Mouse (Mus musculus) T-helper 17 cell (primary cell): Measurements from ENCODE around the gene Anapc2.

Experiments
- in situ Hi-C, 2 experiments: fragments of 300-600 bp; cut with MboI, MseI; formaldehyde crosslinking; loops; 1 replicate in 1 of 2; 2 replicates in 1 of 2; pipeline ENCODE4 v1.15.1; 2025; ENCODE audit warnings: high pct_unique_total_duplicates in 2 of 2

Gene Anapc2

DNA sequence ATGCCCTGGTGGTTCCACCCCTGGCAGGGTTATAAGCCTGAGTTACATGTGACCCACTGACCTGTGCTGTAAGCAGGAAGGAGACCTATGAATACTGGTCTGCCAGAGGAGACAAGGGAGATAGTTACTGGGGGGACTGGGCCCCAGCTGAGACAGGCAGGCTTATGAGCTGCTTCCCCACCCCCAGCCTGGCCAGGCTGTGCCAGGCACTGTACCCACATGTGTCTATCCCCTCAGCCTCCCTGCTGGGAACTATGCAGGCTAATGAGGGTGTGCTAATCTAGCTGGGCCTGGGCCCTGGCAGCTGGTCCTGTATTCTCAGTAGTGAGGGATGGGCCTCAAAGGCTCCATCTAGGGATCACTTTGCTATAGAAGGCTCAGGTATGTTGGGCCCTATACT lies 5.0 kb upstream of the Anapc2 start:
- in situ Hi-C loops, result no loop called here

DNA sequence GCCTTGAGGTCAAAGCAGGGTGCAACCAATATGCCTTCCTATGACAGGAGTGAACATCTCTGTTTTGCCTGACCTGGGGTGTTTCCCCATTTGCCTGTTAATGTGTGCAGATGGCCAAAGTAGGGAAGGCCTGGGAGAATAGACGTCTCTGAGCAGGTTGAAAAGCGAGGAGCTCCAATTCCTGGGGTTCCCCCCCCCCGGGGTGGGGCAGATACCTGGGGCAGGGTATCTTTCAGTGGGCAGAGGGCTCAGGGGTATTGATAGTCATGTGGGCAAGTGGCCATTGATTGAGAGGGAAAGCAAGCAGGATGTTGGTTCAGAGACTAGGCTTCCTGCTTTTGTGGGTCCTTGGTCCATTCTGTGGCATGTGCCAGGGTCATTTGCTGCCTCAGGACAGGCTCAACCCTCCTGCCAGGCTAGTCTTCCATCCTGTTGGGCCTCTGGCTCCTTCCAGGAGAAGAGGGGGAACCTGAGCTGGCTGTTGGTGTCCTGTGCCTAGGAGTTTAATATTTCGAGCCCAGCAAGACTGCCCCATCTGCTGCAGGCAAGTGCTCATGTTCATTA lies 4.5 kb upstream of the Anapc2 start:
- in situ Hi-C loops, result no loop called here

DNA sequence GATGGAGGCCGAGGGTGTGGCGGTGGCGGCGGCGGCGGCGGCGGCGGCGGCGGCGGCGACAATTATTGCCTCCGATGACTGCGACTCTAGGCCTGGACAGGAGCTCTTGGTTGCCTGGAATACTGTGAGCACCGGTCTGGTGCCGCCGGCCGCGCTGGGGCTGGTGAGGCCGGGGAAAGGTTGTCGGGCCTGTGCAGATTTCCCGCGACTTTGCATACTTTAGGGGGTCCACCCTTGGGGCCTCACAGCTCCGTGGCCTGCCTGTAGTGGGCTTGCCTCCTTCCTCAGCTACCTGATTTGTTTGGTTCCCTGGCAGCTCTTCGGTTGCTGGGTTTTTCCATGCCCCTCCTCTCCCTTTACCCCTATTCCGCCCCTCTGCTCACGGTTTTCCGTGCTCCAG lies 237 bp downstream of the Anapc2 start:
- in situ Hi-C loops, result loop anchor here (5.0 to 10.0 kb wide), 2 partner anchors 60 to 62 kb away; partner anchors contain the start of gene Man1b1 (in 2 of the 2)

- in situ Hi-C loops, result loop anchor here (5.0 to 10.0 kb wide), 2 partner anchors 59 to 62 kb away; partner anchors contain the start of gene Man1b1 (in 2 of the 2)
These were observed 732 bp downstream of the Anapc2 start for GRCm38 (mm10) chr2:25273010-25273409.

DNA sequence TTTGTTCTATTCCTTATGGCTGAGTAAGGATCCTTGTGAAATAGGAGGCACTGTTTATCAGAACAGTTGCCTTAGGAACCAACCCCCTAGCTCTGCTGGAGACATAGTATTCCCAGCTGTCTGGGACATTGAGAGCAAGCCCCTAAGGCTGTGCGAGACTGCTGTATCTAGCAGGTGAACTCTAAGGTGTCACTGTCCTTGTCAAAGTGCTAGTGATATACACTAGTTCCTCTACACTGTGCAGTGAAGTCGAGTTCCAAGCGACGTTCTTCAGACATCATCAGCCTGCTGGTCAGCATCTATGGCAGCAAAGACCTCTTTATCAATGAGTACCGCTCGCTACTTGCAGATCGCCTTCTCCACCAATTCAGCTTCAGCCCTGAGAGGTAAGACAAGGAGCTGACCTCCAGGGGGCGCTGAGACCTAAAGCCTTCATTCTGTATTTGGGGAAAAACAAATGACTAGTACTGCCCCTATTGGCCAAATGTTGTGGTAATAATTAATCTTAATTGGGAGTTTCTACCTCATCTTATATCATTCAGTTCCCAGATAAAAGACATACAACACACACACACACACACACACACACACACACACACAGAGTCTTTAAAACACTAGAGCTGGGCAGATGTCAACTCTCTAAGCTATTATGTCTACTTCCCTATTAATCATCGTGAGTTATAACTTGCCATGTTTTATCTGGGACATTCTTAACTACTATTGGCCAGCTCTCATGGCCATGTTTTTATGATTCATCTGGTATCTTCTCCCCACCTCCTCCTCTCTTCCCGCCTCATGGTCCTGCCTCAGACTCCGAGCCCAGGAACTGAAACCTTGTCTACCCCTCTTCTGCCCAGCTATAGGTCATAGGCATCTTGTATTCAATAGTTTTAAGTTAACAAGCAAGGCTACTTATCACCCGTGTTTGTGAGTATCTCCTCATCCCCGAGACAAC lies 6.9 kb downstream of the Anapc2 start:
- in situ Hi-C loops, result loop anchor here in 1 of 2 experiments (10.0 kb wide), 1 partner anchor 56 kb away; the partner anchor contains the start of gene Man1b1

DNA sequence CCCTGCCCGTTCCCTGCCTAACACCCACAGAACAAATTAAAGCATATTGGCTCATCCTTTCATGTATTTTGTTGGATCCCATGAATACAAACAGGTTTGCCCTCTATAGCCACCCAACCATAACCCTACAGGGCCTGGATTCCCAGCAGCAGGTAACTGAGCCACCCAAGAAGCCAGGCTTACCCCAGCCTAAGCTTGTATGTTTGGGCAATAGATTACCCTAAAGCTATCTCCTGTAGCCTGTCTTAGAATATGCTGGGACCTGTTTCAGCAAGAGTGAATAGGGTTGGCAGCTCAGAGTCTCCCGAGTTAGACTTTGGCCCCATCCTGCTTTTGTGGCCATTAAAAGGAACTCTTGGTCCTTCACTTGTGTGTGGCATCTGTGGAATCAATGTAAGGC lies 13.3 kb downstream of the Anapc2 start:
- in situ Hi-C loops, result no loop called here

DNA sequence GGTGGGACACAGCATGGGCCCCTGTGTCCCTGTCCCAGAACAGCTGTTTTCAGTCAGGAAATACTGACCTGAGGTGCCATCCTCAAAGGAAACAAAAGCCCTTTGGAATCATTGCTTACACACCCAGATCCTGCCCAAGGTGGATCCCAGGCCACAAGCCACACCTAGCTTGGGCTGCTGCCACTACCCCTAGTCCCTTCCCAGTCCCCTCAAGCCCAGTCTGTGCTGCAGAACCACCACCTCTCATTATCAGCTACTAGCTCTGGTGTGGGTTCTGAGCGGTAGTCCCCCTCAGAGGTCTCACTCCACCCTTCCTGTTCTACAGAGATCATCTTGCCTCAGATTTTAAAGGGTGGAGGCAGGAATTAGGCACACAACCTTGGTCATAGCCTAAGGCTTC lies 14.0 kb downstream of the Anapc2 start:
- in situ Hi-C loops, result no loop called here

GRCm38 (mm10) chr2:25286837-25287636 lies 14.8 kb downstream of the Anapc2 start:
- in situ Hi-C loops, result no loop called here

- in situ Hi-C loops, result no loop called here
These were observed 15.8 kb downstream of the Anapc2 start, which contains the start of gene Tmem210 for GRCm38 (mm10) chr2:25287927-25288649. Gene Tmem210, plus strand, starts transcription at chr2:25288145.

- in situ Hi-C loops, result no loop called here
These were observed 16.6 kb downstream of the Anapc2 start for GRCm38 (mm10) chr2:25288734-25289345.

DNA sequence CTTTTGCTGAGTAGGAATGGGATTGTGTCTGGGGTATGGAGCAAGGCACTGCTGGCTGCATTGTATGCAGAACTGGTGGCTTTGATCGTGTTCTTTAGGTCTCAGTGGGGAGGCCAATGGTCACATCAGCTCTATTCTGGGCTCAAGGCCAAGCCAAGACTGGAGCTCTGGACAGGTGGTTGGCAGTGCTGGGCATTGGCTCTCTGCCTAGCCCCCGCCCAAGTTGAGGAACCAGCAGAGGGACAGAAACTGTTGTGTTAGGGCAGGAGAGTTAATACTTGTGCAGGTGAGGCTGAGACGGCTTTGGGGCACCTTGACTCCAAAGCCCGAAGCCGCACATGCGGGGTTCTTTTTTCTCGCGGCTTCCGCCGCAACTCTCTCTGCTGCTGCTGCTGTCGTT lies 17.4 kb downstream of the Anapc2 start, which contains the start of gene Lrrc26:
TSS of gene Lrrc26 (plus strand) at position 265 of the 400 bp plus-strand sequence.
- in situ Hi-C loops, result no loop called here

DNA sequence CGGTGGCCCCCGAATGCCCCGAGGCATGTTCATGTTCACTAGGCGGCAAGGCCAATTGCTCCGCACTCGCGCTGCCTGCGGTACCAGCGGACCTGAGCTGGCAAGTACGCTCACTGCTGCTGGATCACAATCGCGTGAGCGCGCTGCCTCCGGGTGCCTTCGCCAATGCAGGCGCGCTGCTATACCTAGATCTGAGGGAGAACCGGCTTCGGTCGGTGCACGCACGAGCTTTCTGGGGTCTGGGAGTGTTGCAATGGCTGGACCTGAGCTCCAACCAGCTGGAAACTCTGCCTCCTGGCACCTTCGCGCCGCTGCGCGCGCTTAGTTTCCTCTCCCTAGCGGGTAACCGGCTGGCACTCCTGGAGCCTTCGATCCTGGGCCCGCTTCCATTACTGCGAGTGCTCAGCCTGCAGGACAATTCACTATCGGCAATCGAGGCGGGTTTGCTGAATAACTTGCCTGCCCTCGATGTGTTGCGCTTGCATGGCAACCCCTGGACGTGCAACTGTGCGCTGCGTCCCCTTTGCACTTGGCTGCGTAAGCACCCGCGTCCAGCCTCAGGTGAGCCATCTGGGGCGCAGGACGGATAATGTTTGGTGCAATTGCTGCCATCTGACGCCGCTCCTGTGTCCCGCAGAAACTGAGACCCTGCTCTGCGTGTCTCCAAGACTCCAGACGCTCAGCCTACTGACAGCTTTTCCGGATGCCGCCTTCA lies 18.0 kb downstream of the Anapc2 start:
- in situ Hi-C loops, result no loop called here

DNA sequence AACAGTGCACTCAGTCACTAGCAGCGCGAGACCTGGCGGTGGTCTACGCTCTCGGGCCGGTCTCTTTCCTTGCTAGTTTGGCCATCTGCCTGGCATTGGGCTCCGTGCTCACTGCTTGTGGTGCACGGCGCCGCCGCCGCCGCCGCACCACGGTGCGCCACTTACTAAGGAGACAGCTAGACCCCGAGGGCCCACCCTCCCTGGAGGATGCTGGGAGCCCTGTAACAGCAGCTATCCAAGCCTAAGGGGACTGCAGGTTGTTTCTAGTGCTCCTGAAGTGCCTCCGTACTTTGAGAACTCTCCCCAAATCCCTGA lies 18.5 kb downstream of the Anapc2 start:
- in situ Hi-C loops, result no loop called here

DNA sequence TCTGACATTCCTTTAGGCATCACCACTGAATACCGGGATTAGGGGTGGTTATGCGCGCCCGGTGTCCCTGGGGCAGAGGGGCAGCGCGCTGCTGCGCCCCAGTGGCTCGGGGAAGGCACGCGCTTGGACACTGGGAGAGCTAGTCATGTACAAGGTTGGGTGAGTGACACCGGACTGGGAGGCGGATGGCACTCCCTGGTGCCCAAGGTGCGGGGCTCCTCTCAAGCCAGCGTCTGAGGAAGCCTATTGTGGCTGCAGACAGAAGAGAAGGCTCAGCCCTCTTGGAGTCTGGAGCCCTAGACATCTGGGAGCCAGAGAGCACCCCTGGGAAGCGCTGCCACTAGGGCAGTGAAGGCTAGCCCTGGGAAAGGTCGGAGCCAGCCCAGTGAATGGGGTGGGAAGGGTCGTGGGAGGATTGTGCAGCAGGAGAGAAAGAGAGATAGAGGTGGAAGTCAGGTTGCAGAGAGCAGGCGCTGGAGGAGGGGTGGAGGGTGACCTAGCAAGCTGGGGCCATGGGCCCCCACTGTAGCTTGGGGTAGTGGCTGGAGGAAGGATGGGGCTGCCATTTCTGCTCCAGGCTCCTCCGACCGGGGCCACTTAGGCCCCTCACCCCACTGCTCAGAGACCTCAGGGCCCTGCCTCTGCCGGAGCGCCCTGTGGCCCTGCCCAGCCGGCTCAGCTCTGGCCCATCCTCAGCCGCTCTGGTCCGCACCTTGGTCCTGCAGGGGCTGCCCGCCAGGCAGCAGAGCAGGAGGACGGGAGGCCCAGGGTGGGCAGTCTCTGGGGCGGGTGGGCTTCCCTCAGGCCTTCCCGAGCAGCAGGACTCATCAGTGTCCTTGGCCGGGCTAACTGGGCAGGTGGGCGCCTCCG lies 19.1 kb downstream of the Anapc2 start:
- in situ Hi-C loops, result no loop called here

GRCm38 (mm10) chr2:25292054-25292544 lies 19.8 kb downstream of the Anapc2 start:
- in situ Hi-C loops, result no loop called here

DNA sequence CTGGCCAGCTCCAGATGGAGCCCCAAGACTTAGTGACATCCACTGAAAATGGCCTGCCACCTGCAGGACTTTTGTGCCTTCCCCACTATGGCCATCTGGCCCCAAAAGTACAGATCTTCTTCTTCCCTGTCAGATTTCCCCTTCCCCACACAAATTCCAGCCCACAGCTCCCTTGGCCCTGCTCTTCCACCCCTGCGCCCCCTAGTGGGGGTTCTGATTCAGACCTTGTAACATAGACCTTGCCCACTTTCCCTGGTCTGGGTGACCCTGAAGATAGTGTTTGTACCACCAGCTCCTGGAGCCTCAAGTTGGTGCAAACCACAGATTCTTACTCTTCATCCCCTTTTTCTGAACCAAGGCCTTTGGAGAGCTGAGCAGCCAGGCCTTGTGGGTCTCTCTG lies 20.6 kb downstream of the Anapc2 start:
- in situ Hi-C loops, result no loop called here

GRCm38 (mm10) chr2:25293706-25294105 lies 21.4 kb downstream of the Anapc2 start:
- in situ Hi-C loops, result no loop called here

- in situ Hi-C loops, result no loop called here
These were observed 24.8 kb downstream of the Anapc2 start for GRCm38 (mm10) chr2:25297093-25297492.

DNA sequence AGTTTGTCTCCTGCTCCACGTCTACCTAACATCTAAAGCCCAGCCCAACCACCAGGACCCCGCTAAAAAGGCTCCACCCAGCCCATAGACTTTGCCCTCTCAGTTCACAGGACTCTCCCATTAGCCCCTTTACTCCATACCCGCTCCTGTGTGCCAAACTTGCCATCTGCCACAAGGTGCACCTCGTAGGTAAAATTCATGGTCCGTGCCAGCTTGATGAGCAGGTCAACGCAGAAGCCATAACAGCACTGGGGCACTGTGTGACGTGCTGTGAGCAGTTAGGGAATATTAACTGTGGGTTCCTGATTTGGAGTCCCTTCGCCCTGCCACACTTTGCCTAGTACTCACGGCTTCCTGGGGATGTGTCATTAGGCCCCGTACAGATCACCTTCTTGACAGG lies 25.8 kb downstream of the Anapc2 start:
- in situ Hi-C loops, result no loop called here
